Comparison of ENCODE assay signal across 18 mouse cellular contexts in the genomic region with DNA sequence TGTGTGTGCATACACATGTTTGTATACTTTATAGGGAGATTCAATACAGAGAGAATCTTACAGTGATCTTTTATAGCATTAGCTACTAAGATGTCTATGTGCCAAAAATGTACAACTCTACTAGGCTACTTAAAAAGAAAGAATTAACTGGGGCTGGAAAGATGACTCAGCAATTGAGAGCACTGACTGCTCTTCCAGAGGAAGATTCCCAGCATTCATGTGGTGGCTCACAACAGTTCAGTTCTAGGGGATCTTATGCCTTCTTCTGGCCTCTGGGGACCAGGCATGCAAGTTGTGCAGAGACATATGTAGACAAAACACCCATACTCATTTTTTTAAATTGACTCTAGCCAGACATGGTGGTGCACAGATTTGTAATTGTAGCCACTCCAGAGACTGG. TPM values are rescaled to one million over a fixed set of nuclear protein-coding genes. Genes with fewer than 3 reads are reported as not detected.
A peak's percentile ranks its signal among the peaks of the same experiment; 100 is the strongest.
DNase-seq lines count a peak whose midpoint lies in the region; ATAC-seq and TF ChIP-seq lines count a peak whose summit lies in the region.
"Had no signal": no experiment of that assay in that cellular context is flagged by ENCODE, and none has a peak within 500 bp of the region (broad histone marks: within the 10 kb centered on the region; RNA-seq: fewer than 3 reads in every experiment).

No protein-coding gene starts in this region.

- H3K4me2 ChIP-seq in hindbrain, postnatal 0 days (ENCODE audit: low read depth, low read length): no peak overlapping the region
- no peak overlapping the region for H3K4me2 ChIP-seq in hindbrain, embryonic 14.5 days (replicated peaks)
- H3K4me2 ChIP-seq in neural tube, embryonic 13.5 days: no peak overlapping the region
- H3K4me2 ChIP-seq: embryonic facial prominence, embryonic 13.5 days had no signal

- H3K9ac ChIP-seq in hindbrain, postnatal 0 days (replicated peaks; ENCODE audit: low read length): no peak overlapping the region
- H3K9ac ChIP-seq in hindbrain, embryonic 14.5 days: no peak overlapping the region
- H3K9ac ChIP-seq in neural tube, embryonic 13.5 days: no peak overlapping the region
- H3K9ac ChIP-seq: embryonic facial prominence, embryonic 13.5 days; liver, embryonic 14.5 days had no signal

- H3K4me3 ChIP-seq in hindbrain, postnatal 0 days (ENCODE audit: low read length): no peak overlapping the region
- H3K4me3 ChIP-seq in hindbrain, embryonic 14.5 days (replicated peaks; ENCODE audit: low read length): no peak overlapping the region
- H3K4me3 ChIP-seq in neural tube, embryonic 13.5 days: no peak overlapping the region
- H3K4me3 ChIP-seq in limb, embryonic 10.5 days: no peak overlapping the region
- H3K4me3 ChIP-seq: embryonic facial prominence, embryonic 13.5 days had no signal

- no peak for TF ChIP-seq CTCF in hindbrain, postnatal 0 days (IDR thresholded peaks at IDR 0.05; ENCODE audit: low read depth)

- peaks cover 41% of the 10 kb centered on the region for H3K4me1 ChIP-seq in hindbrain, postnatal 0 days (ENCODE audit: insufficient read depth, low read length)
- H3K4me1 ChIP-seq in hindbrain, embryonic 14.5 days (replicated peaks; ENCODE audit: control insufficient read depth, insufficient read depth, low read length): peaks cover 71% of the 10 kb centered on the region
- H3K4me1 ChIP-seq in neural tube, embryonic 13.5 days (replicated peaks): peaks cover 99% of the 10 kb centered on the region
- peaks cover 94% of the 10 kb centered on the region for H3K4me1 ChIP-seq in limb, embryonic 10.5 days

- peak overlapping the region; percentile 41; the same call in 1 of the 2 replicates for H3K27ac ChIP-seq in hindbrain, postnatal 0 days
- no peak overlapping the region for H3K27ac ChIP-seq in hindbrain, embryonic 14.5 days
- H3K27ac ChIP-seq in neural tube, embryonic 13.5 days (replicated peaks): peak overlapping the region; percentile 49; the same call in 1 of the 2 replicates
- peak overlapping the region; percentile 63 for H3K27ac ChIP-seq in limb, embryonic 10.5 days
- H3K27ac ChIP-seq: embryonic facial prominence, embryonic 13.5 days; liver, embryonic 14.5 days had no signal

- no peak for ATAC-seq in hindbrain, postnatal 0 days
- ATAC-seq in hindbrain, embryonic 14.5 days (ENCODE audit: low FRiP score): no peak
- ATAC-seq in neural tube, embryonic 13.5 days (ENCODE audit: low read depth): no peak
- ATAC-seq: forebrain, embryonic 16.5 days had no signal

- no peak for DNase-seq in hindbrain, postnatal 0 days (ENCODE audit: low spot score)
- no peak for DNase-seq in hindbrain, embryonic 14.5 days (ENCODE audit: low spot score)
- no peak for DNase-seq in neural tube, embryonic 10.5 days (ENCODE audit: extremely low spot score, low spot score)
- no peak for DNase-seq in limb, embryonic 10.5 days (ENCODE audit: low spot score)
- DNase-seq in layer of hippocampus, postnatal 25 days (ENCODE audit: extremely low spot score in 1 of 2, low spot score in 1 of 2): no peak
- no peak for DNase-seq in spleen, postnatal 10 days (ENCODE audit: low spot score in 2 of 2)
- DNase-seq: adrenal gland, adult 2 months; B cell, adult 2 months; cerebellum, adult 9-11 months; gastrocnemius, postnatal 36 days; kidney, adult 9 months; kidney, postnatal 36 days; lung, postnatal 14 days; thymus, postnatal 36 days had no signal

- no peaks in the 10 kb centered on the region for H3K27me3 ChIP-seq in hindbrain, postnatal 0 days (ENCODE audit: insufficient read depth, low read length)
- no peaks in the 10 kb centered on the region for H3K27me3 ChIP-seq in hindbrain, embryonic 14.5 days (ENCODE audit: control insufficient read depth, insufficient read depth, low read length)
- H3K27me3 ChIP-seq in neural tube, embryonic 13.5 days: no peaks in the 10 kb centered on the region
- no peaks in the 10 kb centered on the region for H3K27me3 ChIP-seq in limb, embryonic 10.5 days (ENCODE audit: low read depth, poor library complexity, severe bottlenecking)
- H3K27me3 ChIP-seq: embryonic facial prominence, embryonic 13.5 days had no signal

- H3K36me3 ChIP-seq in hindbrain, postnatal 0 days (ENCODE audit: insufficient read depth, low read length): no peaks in the 10 kb centered on the region
- no peaks in the 10 kb centered on the region for H3K36me3 ChIP-seq in hindbrain, embryonic 14.5 days (replicated peaks; ENCODE audit: control insufficient read depth, insufficient read depth)
- no peaks in the 10 kb centered on the region for H3K36me3 ChIP-seq in neural tube, embryonic 13.5 days
- H3K36me3 ChIP-seq in limb, embryonic 10.5 days: no peaks in the 10 kb centered on the region
- H3K36me3 ChIP-seq: embryonic facial prominence, embryonic 13.5 days had no signal

- H3K9me3 ChIP-seq in hindbrain, postnatal 0 days (ENCODE audit: low read length): no peaks in the 10 kb centered on the region
- no peaks in the 10 kb centered on the region for H3K9me3 ChIP-seq in hindbrain, embryonic 14.5 days (ENCODE audit: control insufficient read depth, low read length)
- no peaks in the 10 kb centered on the region for H3K9me3 ChIP-seq in neural tube, embryonic 13.5 days
- H3K9me3 ChIP-seq in limb, embryonic 10.5 days (replicated peaks): no peaks in the 10 kb centered on the region
- H3K9me3 ChIP-seq: embryonic facial prominence, embryonic 13.5 days had no signal

RNA-seq across cellular contexts. Expression of gene Phc2, which starts 39.8 kb away (rescaled TPM):
- total RNA-seq in hindbrain, postnatal 0 days (2014; rRNA removed): 103 and 125 TPM in 2 replicates
- polyA plus RNA-seq in hindbrain, postnatal 0 days (2015; fragmentation: Nextera tagmentation; extraction: Ambion mirVana): 46.1 and 50.7 TPM in 2 replicates
- 46.2 and 52.8 TPM in 2 replicates for polyA plus RNA-seq in hindbrain, embryonic 14.5 days (2014; fragmentation: Nextera tagmentation; extraction: Ambion mirVana)
- polyA plus RNA-seq in neural tube, embryonic 13.5 days (2015; fragmentation: Nextera tagmentation; extraction: Ambion mirVana): 82.2 and 101 TPM in 2 replicates
- 71.1 and 76.8 TPM in 2 replicates for polyA plus RNA-seq in limb, embryonic 10.5 days (2016; fragmentation: Nextera tagmentation; extraction: Ambion mirVana)
- total RNA-seq in layer of hippocampus, postnatal 25 days (2021): 10 to 100 TPM; 93.8 to 95.1 TPM
